Mouse (Mus musculus): ENCODE measurements around the gene Gabbr2.

Gene Gabbr2

DNA sequence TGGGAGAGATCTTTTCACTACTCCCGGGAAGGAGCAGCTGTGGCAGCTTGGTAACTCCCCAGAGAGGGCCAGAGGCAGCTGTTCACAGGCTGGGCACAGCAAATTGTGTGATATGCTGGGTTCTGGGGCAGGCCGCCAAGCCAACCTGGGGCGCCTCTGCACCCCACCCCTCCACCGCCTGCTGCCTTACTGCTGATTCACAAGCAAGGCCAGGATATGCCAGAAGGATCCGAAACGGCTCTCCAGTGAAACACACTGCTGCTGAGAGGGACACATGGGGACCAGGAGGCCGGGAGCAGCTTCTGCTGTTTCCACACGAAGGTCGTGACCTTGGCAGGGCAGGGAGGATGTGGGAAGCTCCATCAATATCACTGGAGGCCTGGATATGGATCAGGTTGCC, 164.2 kb downstream of the Gabbr2 start:
- DNase-seq (ENCODE audit: extremely low spot score, low read depth, low spot score), result no peak

GRCm38 (mm10) chr4:46825846-46826529, 165.7 kb downstream of the Gabbr2 start:
- no peak for DNase-seq (ENCODE audit: extremely low spot score, low read depth, low spot score)

DNA sequence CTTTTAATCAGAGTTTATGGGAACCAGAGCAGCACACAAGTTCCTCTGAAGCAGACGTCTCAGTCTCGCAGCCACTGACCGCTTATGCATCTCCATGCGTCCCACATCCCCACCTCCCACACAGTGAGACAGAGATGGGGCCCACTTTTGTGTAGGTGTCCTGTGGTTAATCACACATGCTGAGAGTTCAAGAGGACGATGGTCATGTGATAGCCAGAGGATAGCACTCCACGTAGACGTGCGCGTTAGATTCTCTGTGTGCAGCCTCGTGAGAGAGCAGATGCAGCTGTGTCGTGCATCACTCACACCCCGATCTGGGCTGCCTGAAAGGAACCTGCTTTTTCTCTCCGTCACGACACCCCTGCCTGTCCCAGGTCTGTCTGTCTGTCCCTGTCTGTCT, 167.9 kb downstream of the Gabbr2 start:
- no peak for DNase-seq (ENCODE audit: extremely low spot score, low read depth, low spot score)

DNA sequence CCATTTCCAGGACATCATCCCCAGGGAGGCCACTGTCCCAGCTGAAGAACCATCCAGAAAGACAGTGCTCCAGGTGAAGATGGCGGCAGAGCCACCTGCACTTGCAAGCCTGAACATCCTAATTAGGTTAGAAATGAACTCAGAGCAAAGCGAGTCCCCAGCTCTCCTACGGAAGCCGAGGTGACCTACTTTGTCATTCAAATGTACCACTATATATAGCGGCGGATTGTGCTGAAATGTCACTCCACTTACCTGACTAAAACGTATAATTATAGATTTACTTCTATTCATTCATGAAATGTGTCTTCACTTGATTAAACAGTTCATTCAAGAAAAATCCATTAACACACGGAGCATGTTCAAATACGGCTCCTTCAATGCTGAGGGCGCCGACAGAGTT, 170.0 kb downstream of the Gabbr2 start:
- no peak for DNase-seq (ENCODE audit: extremely low spot score, low read depth, low spot score)

DNA sequence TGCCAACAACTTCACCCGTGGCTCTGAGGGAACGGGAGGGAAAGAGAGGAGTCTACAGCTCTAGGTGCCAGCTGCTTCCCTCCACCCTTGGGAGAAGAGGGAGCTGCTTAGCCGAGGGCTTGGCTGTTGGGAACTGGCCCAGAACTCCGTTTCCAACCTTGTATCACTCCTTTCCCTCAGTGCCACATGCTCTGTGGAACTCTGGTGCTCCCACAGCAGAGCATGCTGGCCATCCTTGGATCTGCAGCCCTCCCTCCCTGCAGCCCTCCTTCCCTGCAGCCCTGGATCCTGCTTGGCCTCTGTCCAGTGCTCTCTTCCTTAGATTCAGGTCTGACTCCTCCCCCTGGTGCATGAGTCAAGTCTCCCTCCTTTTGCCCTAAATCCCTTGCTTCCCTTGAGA, 176.7 kb downstream of the Gabbr2 start:
- no peak for DNase-seq (ENCODE audit: extremely low spot score, low read depth, low spot score)

DNA sequence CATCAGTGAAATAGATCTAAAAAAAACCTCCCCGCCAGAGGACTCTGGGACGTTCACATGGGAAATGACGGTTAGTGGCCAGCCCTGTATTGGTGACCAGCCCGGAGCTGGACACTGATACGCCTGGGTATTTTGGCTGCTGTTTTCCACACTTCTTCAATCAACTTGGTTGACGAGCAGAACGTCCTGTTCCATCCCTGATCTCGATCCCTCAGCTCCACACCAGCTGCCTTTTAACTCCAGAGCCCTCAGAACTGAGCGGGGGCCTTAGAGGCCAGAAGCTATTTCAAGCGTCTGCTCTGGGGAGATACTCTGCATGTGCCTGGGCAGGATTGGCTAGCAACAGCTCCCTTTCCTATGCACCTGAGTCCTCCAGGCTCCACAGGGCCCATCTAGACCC, 177.4 kb downstream of the Gabbr2 start:
- DNase-seq (ENCODE audit: extremely low spot score, low read depth, low spot score), result no peak

DNA sequence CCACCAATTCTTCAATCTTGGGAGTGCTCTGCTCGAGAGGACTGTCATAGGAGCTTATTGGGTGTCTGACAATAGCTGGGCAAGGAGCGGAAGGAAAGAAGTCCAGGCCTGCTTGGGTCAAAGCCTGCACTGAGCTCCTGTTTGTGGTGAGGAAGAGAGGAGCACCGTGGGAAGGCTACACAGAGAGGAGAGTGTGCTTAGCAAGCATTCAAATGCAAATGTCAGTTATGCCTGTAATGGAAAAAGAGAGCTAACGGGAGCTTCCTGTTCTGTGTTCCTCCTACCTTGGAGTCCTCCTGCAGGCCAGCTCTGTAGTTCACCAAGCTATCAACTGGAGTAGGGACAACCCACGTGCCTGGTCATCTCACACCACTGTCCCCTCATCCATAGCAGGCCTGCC, 180.5 kb downstream of the Gabbr2 start:
- no peak for DNase-seq (ENCODE audit: extremely low spot score, low read depth, low spot score)

DNA sequence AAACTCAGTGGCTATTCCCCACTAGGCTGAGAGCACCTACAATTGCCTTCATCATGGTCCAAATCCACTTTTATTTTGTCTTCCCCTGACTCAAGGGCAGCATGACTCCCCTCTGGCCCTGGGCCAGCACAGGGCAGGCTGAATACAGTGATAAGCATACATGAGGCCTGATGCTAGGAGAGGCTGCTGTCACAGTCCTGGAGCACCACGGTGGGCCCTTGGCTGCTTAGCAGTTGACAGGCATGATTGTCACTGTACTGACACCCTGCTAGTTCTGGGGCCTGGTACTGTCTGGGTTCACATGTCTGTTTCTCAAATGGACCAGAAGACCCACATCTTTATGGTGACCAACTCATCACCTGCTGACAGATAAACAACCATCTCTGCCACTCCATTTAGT, 184.8 kb downstream of the Gabbr2 start:
- no peak for DNase-seq (ENCODE audit: extremely low spot score, low read depth, low spot score)

GRCm38 (mm10) chr4:46805910-46806309, 185.8 kb downstream of the Gabbr2 start:
- DNase-seq (ENCODE audit: extremely low spot score, low read depth, low spot score), result no peak

GRCm38 (mm10) chr4:46802386-46802785, 189.3 kb downstream of the Gabbr2 start:
- no peak for DNase-seq (ENCODE audit: extremely low spot score, low read depth, low spot score)

- no peak for DNase-seq (ENCODE audit: extremely low spot score, low read depth, low spot score)
Measured at GRCm38 (mm10) chr4:46799904-46800303, 191.8 kb downstream of the Gabbr2 start.

DNA sequence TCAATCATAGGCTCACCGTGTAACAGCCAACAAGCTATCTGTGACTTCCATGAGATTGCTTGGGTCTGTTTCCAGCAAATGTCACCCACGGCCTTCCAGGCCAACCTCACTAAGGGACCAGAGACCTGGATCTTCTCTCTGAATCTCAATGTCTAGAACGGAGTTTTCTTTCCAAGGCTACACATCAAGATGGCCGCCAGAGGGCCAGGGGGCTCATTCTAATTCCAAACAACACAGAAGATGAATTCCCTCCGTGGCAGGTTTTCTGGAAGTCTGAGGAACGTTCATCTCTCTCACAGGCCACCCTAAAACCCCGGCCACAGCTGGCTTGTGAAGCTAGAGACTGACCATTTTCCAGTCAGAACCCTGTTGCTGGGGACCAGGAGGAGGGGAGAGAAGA, 196.0 kb downstream of the Gabbr2 start:
- DNase-seq (ENCODE audit: extremely low spot score, low read depth, low spot score), result no peak

GRCm38 (mm10) chr4:46794583-46794982, 197.1 kb downstream of the Gabbr2 start:
- no peak for DNase-seq (ENCODE audit: extremely low spot score, low read depth, low spot score)

DNA sequence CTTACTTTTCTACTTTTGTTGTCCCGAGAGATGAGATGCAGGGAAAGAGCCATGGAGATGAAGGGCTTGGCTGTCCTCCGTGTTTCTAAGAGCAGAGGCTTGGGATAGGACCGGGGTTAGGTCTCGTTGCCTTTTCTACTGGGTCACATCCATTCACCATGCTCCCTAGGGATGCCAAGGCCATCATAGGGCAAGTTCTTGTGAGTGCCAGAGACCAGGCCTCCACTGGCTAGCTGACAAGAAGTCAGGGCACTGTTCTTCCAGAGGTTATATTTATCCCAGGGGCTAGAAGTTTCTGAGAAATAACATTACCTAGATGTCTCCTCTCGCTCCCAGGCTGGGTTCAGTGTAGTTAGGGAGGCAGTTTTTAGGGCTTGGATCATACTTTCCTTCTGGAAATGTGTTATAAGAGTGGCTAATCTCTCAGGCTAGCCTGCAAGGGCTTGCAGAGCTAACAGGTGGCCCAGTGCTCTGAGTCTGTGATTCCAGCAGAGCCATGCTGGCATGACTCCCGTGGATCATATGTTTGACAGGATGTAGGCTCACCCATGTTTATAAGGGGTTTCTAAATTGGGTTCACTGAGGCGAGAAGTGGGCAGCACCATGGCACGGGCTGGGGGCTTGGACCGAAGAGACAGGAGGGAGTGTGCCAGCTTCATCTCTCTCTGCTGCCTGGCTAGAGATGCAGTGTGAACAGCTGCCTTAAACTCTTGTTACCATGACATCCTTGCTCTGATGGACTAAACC, 199.2 kb downstream of the Gabbr2 start:
- DNase-seq (ENCODE audit: extremely low spot score, low read depth, low spot score), result no peak

GRCm38 (mm10) chr4:46791268-46791951, 200.3 kb downstream of the Gabbr2 start:
- DNase-seq (ENCODE audit: extremely low spot score, low read depth, low spot score), result no peak

DNA sequence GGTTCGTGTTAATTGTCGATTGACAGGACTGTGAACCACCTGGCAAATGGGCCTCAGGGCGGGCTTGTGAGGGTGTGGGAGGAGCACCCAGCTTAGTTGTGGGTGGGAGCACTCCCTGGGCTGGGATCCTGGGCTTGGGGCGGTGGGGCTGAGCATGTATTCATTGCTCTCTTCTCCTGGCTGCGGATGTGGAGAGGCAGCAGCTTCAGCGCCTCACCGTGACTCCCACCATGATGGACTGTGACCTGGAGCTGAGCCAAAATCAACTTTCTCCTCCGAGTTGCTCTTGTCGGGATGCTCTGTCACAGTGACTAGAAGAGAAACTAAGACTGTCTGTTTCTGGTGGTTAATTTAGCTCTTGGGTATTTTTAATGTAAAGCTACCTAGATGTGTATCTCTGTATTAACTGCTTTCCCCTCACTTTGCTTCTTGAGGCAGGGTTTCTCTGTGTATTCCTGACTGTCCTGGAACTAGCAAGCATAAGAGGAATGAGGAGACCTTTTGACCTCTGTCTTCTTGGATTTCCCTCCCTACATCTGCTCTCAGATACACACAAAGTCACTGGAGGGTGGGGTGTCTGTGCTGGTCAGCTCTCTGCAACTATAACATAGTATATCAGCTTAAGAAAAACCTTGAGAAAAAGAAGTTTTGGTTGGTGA, 200.9 kb downstream of the Gabbr2 start:
- no peak for DNase-seq (ENCODE audit: extremely low spot score, low read depth, low spot score)

DNA sequence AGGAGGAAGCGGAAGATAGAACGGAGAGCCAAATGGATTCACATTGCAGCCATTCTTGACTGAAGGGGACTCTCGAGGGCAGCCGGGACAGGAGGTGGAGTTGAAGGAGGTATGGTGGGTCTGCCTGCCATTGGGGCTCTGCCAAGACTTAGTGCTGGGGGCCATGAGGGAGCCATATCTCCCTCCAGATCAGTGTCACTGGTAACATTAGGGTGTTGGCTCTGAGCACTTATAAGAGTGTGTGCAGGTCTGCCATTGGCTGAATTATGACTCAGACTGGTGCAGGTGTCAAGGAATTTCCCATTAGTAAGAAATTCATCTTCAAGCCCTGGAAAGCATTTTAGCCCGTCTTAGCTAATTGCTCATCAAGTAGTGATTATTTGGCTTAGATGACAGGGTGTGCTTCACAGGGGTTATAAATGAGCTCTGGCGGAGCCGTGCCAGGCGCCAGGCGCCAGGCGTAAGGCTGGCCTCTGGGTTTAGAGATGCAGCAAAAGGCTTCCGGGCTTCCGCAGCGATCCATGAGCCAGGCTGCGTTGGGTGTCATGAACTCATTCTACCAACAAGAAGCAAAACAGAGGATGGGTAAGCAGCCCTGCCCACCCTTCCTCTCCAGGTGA, 207.1 kb downstream of the Gabbr2 start:
- DNase-seq (ENCODE audit: extremely low spot score, low read depth, low spot score), result no peak

- DNase-seq (ENCODE audit: extremely low spot score, low read depth, low spot score), result no peak
Measured at GRCm38 (mm10) chr4:46781109-46781508, 210.6 kb downstream of the Gabbr2 start.

DNA sequence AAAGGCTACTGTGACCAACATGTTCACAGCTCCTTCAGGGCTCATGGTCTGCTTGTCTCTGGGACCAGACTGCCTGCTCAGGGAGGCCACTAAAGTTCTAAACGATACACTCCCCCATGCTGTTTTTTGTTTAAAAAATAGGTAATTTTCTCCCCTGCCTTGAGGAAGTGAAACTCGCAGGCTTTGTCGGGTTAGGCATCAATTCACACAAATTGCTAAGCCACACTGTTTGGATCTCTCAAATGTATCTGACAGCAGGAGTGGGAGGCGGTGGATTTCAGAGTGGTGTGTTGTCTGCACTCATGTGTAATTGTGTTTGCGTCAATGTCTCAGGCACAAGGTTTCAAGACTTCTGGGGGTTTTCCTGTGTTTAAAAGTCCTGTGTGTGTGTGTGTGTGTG, 215.7 kb downstream of the Gabbr2 start:
- no peak for DNase-seq (ENCODE audit: extremely low spot score, low read depth, low spot score)

GRCm38 (mm10) chr4:46774652-46775051, 217.0 kb downstream of the Gabbr2 start:
- DNase-seq (ENCODE audit: extremely low spot score, low read depth, low spot score), result no peak

DNA sequence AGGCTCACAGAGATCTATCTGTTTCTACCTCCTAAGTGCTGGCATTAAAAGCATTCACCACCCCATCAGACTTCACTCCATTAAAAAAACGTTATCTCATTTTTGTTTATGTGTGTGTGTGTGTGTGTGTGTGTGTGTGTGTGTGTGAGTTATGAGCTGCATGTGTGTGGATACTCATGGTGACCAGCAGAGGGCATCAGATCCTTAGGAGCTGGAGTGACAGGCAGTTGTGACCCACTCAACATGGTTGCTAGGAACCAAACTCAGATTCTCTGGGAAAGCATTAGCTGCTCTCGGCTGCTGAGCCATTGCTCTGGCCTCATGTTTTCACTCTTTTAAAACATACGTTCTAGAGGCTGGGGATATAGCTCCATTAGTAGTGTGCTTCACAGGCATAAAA, 218.4 kb downstream of the Gabbr2 start:
- no peak for DNase-seq (ENCODE audit: extremely low spot score, low read depth, low spot score)
